Mouse (Mus musculus) kidney, adult 2 months (tissue): ENCODE measurements around the gene Faf1. TPM values are rescaled to one million over a fixed set of nuclear protein-coding genes. Genes with fewer than 3 reads are reported as not detected.

ENCODE experiments used
- DNase-seq: peaks from one replicate; pipeline ENCODE4 v3.0.0; 2021
- H3K27ac ChIP-seq: fragments of 200-500 bp; 2 replicates; pipeline ENCODE4 v1.5.1; 2012; ENCODE audit warnings: low read depth, low read length, control low read depth, inconsistent platforms; ENCODE audit not compliant: insufficient read depth
- H3K27me3 ChIP-seq: fragments of 200-500 bp; replicated peaks from 2 replicates; pipeline ENCODE4 v1.6.1; 2012; ENCODE audit warnings: mild to moderate bottlenecking, moderate library complexity, low read length, inconsistent platforms; ENCODE audit not compliant: control insufficient read depth, insufficient read depth
- H3K36me3 ChIP-seq: fragments of 200-500 bp; 2 replicates; pipeline ENCODE4 v1.6.1; 2012; ENCODE audit warnings: mild to moderate bottlenecking, moderate library complexity, low read length, inconsistent platforms; ENCODE audit not compliant: control insufficient read depth, insufficient read depth
- H3K4me1 ChIP-seq: fragments of 200-500 bp; 2 replicates; pipeline ENCODE4 v1.6.1; 2011; ENCODE audit warnings: low read length; ENCODE audit not compliant: control insufficient read depth, insufficient read depth
- H3K4me3 ChIP-seq: fragments of 200-500 bp; 2 replicates; pipeline ENCODE4 v1.5.1; 2011; ENCODE audit warnings: mild to moderate bottlenecking, low read depth, low read length, control low read depth; ENCODE audit not compliant: insufficient read depth
- CTCF ChIP-seq: fragments of 200-500 bp; conservative IDR thresholded peaks from 2 replicates; pipeline ENCODE4 v1.5.1; 2011; ENCODE audit warnings: low read depth, mild to moderate bottlenecking, control low read depth, low read length, moderate library complexity, mixed read lengths; ENCODE audit not compliant: insufficient read depth, insufficient read length
- POLR2A ChIP-seq: fragments of 200-500 bp; IDR thresholded peaks from one replicate; pipeline ENCODE4 v1.6.1; 2011; ENCODE audit warnings: low read depth, low read length, control low read depth
- WGBS: fragments of 180-500 bp; shearing (Covaris S2); methylation state at CpG from one replicate; pipeline ENCODE4 v1.1.7; 2018; 5-methylcytosine and 5-hydroxymethylcytosine counted together
- polyA plus RNA-seq: library from polyadenylated mRNA; depleted of rRNA; stranded (reverse); fragments of >200 nt; gene quantifications from 2 replicates; pipeline ENCODE4 v1.2.3, GENCODE M21; 2012

Gene Faf1
- polyA plus RNA-seq, 1 experiment = 8.7 TPM

GRCm38 (mm10) chr4:109863021-109863420, 186.6 kb downstream of the Faf1 start:
- Histone ChIP-seq H3K27ac (no peak overlapping the region), H3K27me3 (no peaks in the 10 kb centered on the region), H3K4me1 (no peaks in the 10 kb centered on the region), H3K4me3 (no peak overlapping the region), H3K36me3 (no peaks in the 10 kb centered on the region)
- 81% methylated on average over 3 of the region's 3 CpGs for WGBS
- TF ChIP-seq CTCF (no peak), POLR2A (no peak)
- no peak for DNase-seq

- Histone ChIP-seq H3K36me3 (no peaks in the 10 kb centered on the region), H3K4me1 (no peaks in the 10 kb centered on the region), H3K4me3 (no peak overlapping the region), H3K27me3 (no peaks in the 10 kb centered on the region), H3K27ac (no peak overlapping the region)
- DNase-seq = no peak
- WGBS = 58% methylated on average over 3 of the region's 3 CpGs
- no peak for TF ChIP-seq CTCF
- no peak for TF ChIP-seq POLR2A
Observed at GRCm38 (mm10) chr4:109868897-109869484, 192.6 kb downstream of the Faf1 start.

- no peak for TF ChIP-seq POLR2A
- no peak for TF ChIP-seq CTCF
- WGBS = 83% methylated on average over 4 of the region's 4 CpGs
- Histone ChIP-seq H3K27me3 (no peaks in the 10 kb centered on the region), H3K4me1 (no peaks in the 10 kb centered on the region), H3K27ac (no peak overlapping the region), H3K4me3 (no peak overlapping the region), H3K36me3 (0 out of 2 replicates have a peak, but pooled peaks cover 2% of the 10 kb centered on the region)
- no peak for DNase-seq
Observed at GRCm38 (mm10) chr4:109884333-109884732, 207.9 kb downstream of the Faf1 start.

DNA sequence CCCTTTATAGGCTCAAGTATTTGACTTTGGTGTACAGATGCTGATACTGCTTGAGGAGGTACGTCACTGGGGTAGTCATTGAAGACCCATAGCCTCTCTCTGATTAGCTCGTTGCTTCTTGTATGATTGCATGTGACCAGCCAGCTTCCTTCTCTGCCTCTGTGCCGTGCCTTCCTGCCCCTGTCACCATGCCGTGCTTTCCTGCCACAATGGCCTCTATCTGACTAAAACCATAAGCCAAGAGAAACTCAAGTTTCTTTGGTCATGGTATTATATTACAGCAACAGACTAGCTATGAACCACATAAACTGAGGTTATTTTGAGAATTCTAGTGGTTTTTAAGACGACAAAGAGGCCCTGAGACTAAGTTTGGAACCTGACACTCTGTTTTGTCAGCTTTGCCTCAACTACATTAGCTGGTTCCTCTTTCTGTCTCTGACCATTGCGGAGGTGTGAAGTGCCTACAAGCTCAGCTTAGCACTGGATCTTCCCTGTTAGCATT, 211.5 kb downstream of the Faf1 start:
- WGBS = 86% methylated on average over 6 of the region's 6 CpGs
- no peak overlapping the region for H3K27ac ChIP-seq
- H3K4me3 ChIP-seq = no peak overlapping the region
- H3K27me3 ChIP-seq = no peaks in the 10 kb centered on the region
- DNase-seq = no peak
- H3K4me1 ChIP-seq = no peaks in the 10 kb centered on the region
- H3K36me3 ChIP-seq = peaks cover 3% of the 10 kb centered on the region; the same call in 1 of the 2 replicates
- TF ChIP-seq POLR2A = no peak

GRCm38 (mm10) chr4:109897810-109898566, 221.6 kb downstream of the Faf1 start:
- H3K4me3 ChIP-seq = no peak overlapping the region

DNA sequence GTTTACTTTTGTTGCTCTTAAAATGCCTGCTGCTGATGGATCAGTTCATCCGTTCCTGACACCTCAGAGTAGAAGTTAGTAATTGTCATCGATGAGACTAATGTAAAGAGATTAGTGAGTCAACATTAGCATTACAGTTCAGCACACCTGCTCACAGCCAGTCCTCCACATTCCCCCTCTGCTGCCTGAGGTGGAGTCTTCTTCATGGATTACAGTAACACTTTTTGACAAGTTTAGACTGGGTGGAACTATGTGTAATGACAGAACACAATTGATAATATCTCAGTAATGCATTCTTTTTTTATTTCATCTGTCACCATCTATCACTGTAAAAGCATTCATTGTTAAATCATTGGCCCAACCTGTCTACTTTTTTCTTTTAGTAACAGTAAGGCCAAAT, 224.7 kb downstream of the Faf1 start:
- 90% methylated on average over 2 of the region's 2 CpGs for WGBS
- no peak for DNase-seq
- H3K4me3 ChIP-seq = no peak overlapping the region
- no peaks in the 10 kb centered on the region for H3K36me3 ChIP-seq
- TF ChIP-seq CTCF = no peak
- no peak for TF ChIP-seq POLR2A
- H3K27ac ChIP-seq = no peak overlapping the region
- H3K27me3 ChIP-seq = no peaks in the 10 kb centered on the region
- H3K4me1 ChIP-seq = no peaks in the 10 kb centered on the region

More at GRCm38 (mm10) chr4:109897810-109898566, 221.6 kb downstream of the Faf1 start:
- TF ChIP-seq CTCF (no peak), POLR2A (no peak)
- Histone ChIP-seq H3K27me3 (no peaks in the 10 kb centered on the region), H3K27ac (no peak overlapping the region), H3K36me3 (no peaks in the 10 kb centered on the region), H3K4me1 (no peaks in the 10 kb centered on the region)
- whole genome bisulfite sequencing = 93% methylated on average over 6 of the region's 6 CpGs
- no peak for DNase-seq

- no peak overlapping the region for H3K4me3 ChIP-seq
- no peak for DNase-seq
- TF ChIP-seq CTCF = no peak
- no peak for TF ChIP-seq POLR2A
- H3K36me3 ChIP-seq = no peaks in the 10 kb centered on the region
- H3K27ac ChIP-seq = no peak overlapping the region
- WGBS = 90% methylated on average over 3 of the region's 3 CpGs
- no peaks in the 10 kb centered on the region for H3K27me3 ChIP-seq
- H3K4me1 ChIP-seq = no peaks in the 10 kb centered on the region
Observed at GRCm38 (mm10) chr4:109904487-109904886, 228.1 kb downstream of the Faf1 start.

- DNase-seq = no peak
- Histone ChIP-seq H3K27ac (no peak overlapping the region), H3K4me3 (no peak overlapping the region), H3K36me3 (peaks cover 1% of the 10 kb centered on the region; the same call in 1 of the 2 replicates), H3K27me3 (no peaks in the 10 kb centered on the region), H3K4me1 (no peaks in the 10 kb centered on the region)
- WGBS = 77% methylated on average over 1 of the region's 1 CpGs
- no peak for TF ChIP-seq POLR2A
- no peak for TF ChIP-seq CTCF
Observed at GRCm38 (mm10) chr4:109929058-109929457, 252.7 kb downstream of the Faf1 start.
